Mouse (Mus musculus): Measurements from ENCODE around the gene Chchd6. TPM values are rescaled to one million over a fixed set of nuclear protein-coding genes. Genes with fewer than 3 reads are reported as not detected.

Chchd6 gene
- total and polyA plus RNA-seq, 2 experiments from 2014 or later, result 105 to 180 TPM

DNA sequence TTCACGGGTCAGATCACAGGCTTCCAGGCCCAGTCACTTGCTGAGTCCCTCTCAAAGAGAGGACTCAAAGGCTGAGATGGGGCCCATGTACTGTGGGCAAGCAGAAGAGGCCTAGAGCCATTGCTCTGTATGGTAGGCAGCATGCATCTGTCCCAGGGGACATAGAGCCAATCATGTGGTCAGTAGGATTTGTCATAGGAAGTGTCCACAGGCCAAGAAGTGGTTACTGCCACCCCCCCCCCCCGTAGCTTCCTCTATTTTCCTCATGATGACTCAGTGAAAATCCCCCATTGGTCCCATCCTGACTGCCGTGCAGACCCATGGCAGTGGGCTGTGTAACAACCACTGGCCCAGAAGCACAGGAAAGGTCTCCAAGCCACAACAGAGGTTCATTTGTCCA, 173.5 kb downstream of the Chchd6 start:
- ATAC-seq (no peak), DNase-seq (ENCODE audit: low spot score) (no peak)
- H3K27ac ChIP-seq, result no peak overlapping the region
- H3K9me3 ChIP-seq (ENCODE audit: low read length), result no peaks in the 10 kb centered on the region
- H3K4me1 ChIP-seq (ENCODE audit: insufficient read depth, low read length), result no peaks in the 10 kb centered on the region; the same call in 1 of the 2 replicates
- H3K4me2 ChIP-seq (ENCODE audit: low read depth, low read length), result no peak overlapping the region
- H3K36me3 ChIP-seq (ENCODE audit: insufficient read depth, low read length), result no peaks in the 10 kb centered on the region
- H3K27me3 ChIP-seq (ENCODE audit: insufficient read depth, low read length), result no peaks in the 10 kb centered on the region
- 81% methylated on average over 3 of the region's 3 CpGs for WGBS
- TF ChIP-seq CTCF (IDR thresholded peaks at IDR 0.05; ENCODE audit: low read depth), result no peak
- H3K9ac ChIP-seq (replicated peaks; ENCODE audit: low read length), result no peak overlapping the region
- H3K4me3 ChIP-seq (ENCODE audit: low read length), result no peak overlapping the region

DNA sequence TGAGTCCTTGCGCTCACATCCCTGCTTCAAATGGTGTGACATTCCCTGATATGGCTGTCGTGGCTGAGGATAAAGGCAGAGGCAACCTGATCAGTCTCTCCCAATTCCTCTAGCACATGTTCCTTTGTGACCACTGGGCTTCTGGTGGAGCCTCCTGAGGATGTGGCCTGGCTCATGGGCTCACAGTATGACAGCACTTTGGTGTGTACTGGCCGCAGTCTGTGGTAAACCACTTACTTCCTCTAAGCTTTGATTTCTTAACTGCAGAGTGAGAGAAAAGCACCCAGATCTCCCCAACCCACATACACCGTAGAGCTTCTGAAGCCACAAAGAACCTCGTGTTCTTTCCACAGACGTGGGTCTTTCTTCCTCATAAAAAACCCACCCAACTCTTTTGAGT, 173.9 kb downstream of the Chchd6 start:
- no peak for ATAC-seq
- no peak overlapping the region for H3K27ac ChIP-seq
- H3K9me3 ChIP-seq (ENCODE audit: low read length), result no peaks in the 10 kb centered on the region
- DNase-seq (ENCODE audit: low spot score), result no peak
- H3K9ac ChIP-seq (replicated peaks; ENCODE audit: low read length), result no peak overlapping the region
- no peak overlapping the region for H3K4me2 ChIP-seq (ENCODE audit: low read depth, low read length)
- 89% methylated on average over 6 of the region's 6 CpGs for WGBS
- no peak overlapping the region for H3K4me3 ChIP-seq (ENCODE audit: low read length)
- no peaks in the 10 kb centered on the region; the same call in 1 of the 2 replicates for H3K4me1 ChIP-seq (ENCODE audit: insufficient read depth, low read length)
- no peaks in the 10 kb centered on the region for H3K27me3 ChIP-seq (ENCODE audit: insufficient read depth, low read length)
- no peak for TF ChIP-seq CTCF (IDR thresholded peaks at IDR 0.05; ENCODE audit: low read depth)
- H3K36me3 ChIP-seq (ENCODE audit: insufficient read depth, low read length), result no peaks in the 10 kb centered on the region

DNA sequence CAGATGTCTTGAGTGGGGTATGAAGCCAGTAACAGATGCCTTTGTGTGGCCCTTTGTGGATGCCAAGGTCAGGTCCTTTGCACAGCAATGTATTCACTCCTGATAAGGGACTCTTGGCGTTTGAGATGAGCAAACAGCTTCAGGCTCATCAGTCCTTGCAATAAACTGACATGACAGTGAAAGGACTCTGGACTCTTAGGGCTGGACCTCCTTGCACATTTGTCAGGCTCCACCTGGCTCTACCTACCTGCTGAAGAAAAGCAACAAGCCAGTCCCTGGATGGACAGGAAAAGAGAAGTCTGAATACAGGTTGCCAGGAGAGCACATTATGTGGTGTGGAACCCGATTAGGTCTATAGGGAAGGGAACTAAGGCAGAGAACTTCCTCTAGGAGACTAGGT, 174.7 kb downstream of the Chchd6 start:
- Histone ChIP-seq H3K4me2 (ENCODE audit: low read depth, low read length) (no peak overlapping the region), H3K36me3 (ENCODE audit: insufficient read depth, low read length) (no peaks in the 10 kb centered on the region), H3K4me1 (ENCODE audit: insufficient read depth, low read length) (no peaks in the 10 kb centered on the region; the same call in 1 of the 2 replicates), H3K27me3 (ENCODE audit: insufficient read depth, low read length) (no peaks in the 10 kb centered on the region), H3K27ac (no peak overlapping the region), H3K9me3 (ENCODE audit: low read length) (no peaks in the 10 kb centered on the region), H3K9ac (replicated peaks; ENCODE audit: low read length) (no peak overlapping the region), H3K4me3 (ENCODE audit: low read length) (no peak overlapping the region)
- no peak for TF ChIP-seq CTCF (IDR thresholded peaks at IDR 0.05; ENCODE audit: low read depth)
- 80% methylated on average over 2 of the region's 2 CpGs for WGBS
- DNase-seq (ENCODE audit: low spot score), result no peak
- no peak for ATAC-seq

DNA sequence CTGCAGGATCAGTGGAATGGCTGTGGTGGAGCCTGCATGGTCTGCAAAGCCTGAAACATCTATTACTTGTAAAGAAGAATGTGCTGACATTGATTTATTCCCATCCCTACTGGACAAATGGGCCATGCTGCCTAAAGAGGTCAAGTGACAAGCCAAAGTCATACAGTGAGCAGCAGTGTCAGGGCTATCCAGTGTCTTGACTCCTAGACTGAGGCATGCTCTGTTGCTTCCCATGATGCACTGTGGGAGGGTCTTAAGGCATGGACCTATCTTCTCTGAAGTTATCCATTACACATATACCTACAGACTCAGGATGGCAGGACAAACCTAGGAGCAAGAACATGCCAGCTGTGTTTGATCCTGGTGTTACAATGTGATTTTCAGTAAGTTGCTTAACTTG, 175.3 kb downstream of the Chchd6 start:
- Histone ChIP-seq H3K4me1 (ENCODE audit: insufficient read depth, low read length) (no peaks in the 10 kb centered on the region; the same call in 1 of the 2 replicates), H3K4me3 (ENCODE audit: low read length) (no peak overlapping the region), H3K27ac (no peak overlapping the region), H3K36me3 (ENCODE audit: insufficient read depth, low read length) (no peaks in the 10 kb centered on the region), H3K4me2 (ENCODE audit: low read depth, low read length) (no peak overlapping the region), H3K9ac (replicated peaks; ENCODE audit: low read length) (no peak overlapping the region), H3K9me3 (ENCODE audit: low read length) (no peaks in the 10 kb centered on the region), H3K27me3 (ENCODE audit: insufficient read depth, low read length) (no peaks in the 10 kb centered on the region)
- ATAC-seq (no peak), DNase-seq (ENCODE audit: low spot score) (no peak)
- TF ChIP-seq CTCF (IDR thresholded peaks at IDR 0.05; ENCODE audit: low read depth), result no peak

DNA sequence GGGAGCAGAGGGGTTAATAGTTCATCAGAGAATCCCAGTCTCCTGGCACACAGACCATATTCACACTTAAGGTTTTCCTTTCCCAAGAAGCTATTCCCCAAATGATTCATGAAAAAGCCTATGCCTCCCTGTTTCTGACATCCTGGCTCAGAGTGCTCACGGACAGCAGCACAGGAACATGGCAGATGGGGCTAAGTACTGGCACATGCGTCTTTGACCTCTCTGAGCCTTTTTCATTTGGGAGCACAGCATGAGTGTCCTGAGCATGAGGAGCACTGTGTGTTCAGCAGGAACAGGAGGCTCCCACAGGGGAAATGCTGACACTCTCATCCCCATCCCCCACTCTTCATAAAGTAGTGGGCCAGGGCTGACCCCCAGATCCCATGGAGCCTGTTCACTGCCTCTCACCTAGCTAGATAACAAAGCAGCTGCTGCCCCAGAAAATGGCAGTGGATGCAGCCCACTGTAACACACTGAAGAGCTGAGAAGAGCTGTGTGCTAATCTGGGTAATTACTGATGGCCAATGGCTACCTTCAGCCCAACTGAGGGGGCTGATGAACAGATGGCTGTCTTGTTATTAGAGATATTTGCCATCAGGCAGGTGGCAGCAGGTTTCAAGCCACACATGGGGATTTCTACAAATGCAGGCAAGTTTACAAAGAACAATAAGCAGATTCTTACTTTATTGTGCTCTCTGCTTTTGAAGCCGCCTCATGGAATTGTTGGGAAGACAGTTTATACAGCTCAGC, 176.2 kb downstream of the Chchd6 start:
- Histone ChIP-seq H3K27me3 (ENCODE audit: insufficient read depth, low read length) (no peaks in the 10 kb centered on the region), H3K4me1 (ENCODE audit: insufficient read depth, low read length) (no peaks in the 10 kb centered on the region; the same call in 1 of the 2 replicates), H3K4me2 (ENCODE audit: low read depth, low read length) (no peak overlapping the region), H3K36me3 (ENCODE audit: insufficient read depth, low read length) (no peaks in the 10 kb centered on the region), H3K9me3 (ENCODE audit: low read length) (no peaks in the 10 kb centered on the region), H3K9ac (replicated peaks; ENCODE audit: low read length) (no peak overlapping the region), H3K4me3 (ENCODE audit: low read length) (no peak overlapping the region), H3K27ac (no peak overlapping the region)
- no peak for TF ChIP-seq CTCF (IDR thresholded peaks at IDR 0.05; ENCODE audit: low read depth)
- DNase-seq (ENCODE audit: low spot score) (no peak), ATAC-seq (no peak)
- WGBS, result 79% methylated on average over 3 of the region's 3 CpGs

DNA sequence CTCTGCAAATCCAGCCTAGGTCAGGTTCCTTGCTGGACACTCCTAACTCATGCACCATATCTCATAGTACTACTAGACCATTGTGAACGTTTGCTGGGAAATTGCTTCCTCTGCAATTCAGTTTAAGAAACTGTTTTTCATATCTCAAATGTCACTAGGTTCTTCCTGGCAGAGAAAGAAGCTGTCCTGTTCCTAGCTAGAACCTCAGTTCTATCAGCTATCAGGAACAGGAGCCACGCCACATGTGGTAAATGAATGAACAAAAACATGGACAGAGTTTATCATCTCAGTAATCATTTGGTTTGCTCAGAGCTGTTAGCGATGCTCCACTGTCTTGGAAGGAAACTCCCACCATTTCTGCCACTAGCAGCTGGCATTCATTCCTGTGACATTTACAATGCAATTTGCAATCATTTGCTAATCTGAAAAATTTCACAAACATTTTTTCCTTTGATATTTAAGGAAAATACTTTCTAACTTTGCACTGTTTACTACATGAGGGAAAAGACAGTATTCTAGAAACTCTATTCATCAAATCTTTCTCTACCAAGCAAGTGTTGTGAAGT, 179.3 kb downstream of the Chchd6 start:
- TF ChIP-seq CTCF (IDR thresholded peaks at IDR 0.05; ENCODE audit: low read depth), result no peak
- Histone ChIP-seq H3K27me3 (ENCODE audit: insufficient read depth, low read length) (no peaks in the 10 kb centered on the region), H3K9ac (replicated peaks; ENCODE audit: low read length) (no peak overlapping the region), H3K9me3 (ENCODE audit: low read length) (no peaks in the 10 kb centered on the region), H3K4me2 (ENCODE audit: low read depth, low read length) (no peak overlapping the region), H3K27ac (no peak overlapping the region), H3K36me3 (ENCODE audit: insufficient read depth, low read length) (no peaks in the 10 kb centered on the region), H3K4me1 (ENCODE audit: insufficient read depth, low read length) (no peaks in the 10 kb centered on the region), H3K4me3 (ENCODE audit: low read length) (no peak overlapping the region)
- DNase-seq (ENCODE audit: low spot score) (no peak), ATAC-seq (no peak)
- 86% methylated on average over 3 of the region's 3 CpGs for WGBS

DNA sequence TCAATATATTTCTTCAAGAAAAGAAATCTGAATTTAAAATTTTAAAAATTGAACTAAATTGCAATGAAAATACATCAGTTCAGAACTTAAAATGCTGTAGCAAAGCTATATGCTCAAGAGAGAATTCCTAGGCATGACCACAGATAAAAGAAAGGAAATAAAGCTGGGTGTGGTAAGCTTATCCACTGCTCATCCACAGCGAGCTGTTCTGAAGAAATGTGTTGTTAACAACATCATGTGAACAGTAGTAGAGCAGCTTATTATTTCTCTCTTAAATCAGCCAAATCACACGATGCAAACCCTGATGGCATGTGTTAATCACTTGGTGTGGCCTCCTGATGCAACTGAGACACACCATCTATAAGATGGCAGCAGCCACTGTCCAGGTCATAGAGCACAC, 180.4 kb downstream of the Chchd6 start:
- no peak for DNase-seq (ENCODE audit: low spot score)
- WGBS, result 78% methylated on average over 2 of the region's 2 CpGs
- ATAC-seq, result no peak
- H3K27me3 ChIP-seq (ENCODE audit: insufficient read depth, low read length), result no peaks in the 10 kb centered on the region
- no peaks in the 10 kb centered on the region for H3K9me3 ChIP-seq (ENCODE audit: low read length)
- H3K4me3 ChIP-seq (ENCODE audit: low read length), result no peak overlapping the region
- no peak overlapping the region for H3K27ac ChIP-seq
- no peak overlapping the region for H3K9ac ChIP-seq (replicated peaks; ENCODE audit: low read length)
- H3K4me1 ChIP-seq (ENCODE audit: insufficient read depth, low read length), result no peaks in the 10 kb centered on the region
- no peak for TF ChIP-seq CTCF (IDR thresholded peaks at IDR 0.05; ENCODE audit: low read depth)
- H3K36me3 ChIP-seq (ENCODE audit: insufficient read depth, low read length), result no peaks in the 10 kb centered on the region
- H3K4me2 ChIP-seq (ENCODE audit: low read depth, low read length), result no peak overlapping the region

Measured in hindbrain, postnatal 0 days (tissue).